Mouse (Mus musculus) left cerebral cortex, adult 9 months (tissue): ENCODE measurements around the gene Dhrs7b.
A peak's percentile ranks its signal among the peaks of the same experiment; 100 is the strongest.
"Not testable (repeated sequence)": the region's sequence is repeated elsewhere in the genome, so short reads cannot be mapped to it uniquely, and the experiment has no call there.

Experiments
- DNase-seq, 2 experiments: peaks; one replicate each; pipeline ENCODE4 v3.0.0; 2022; ENCODE audit warnings: low spot score in 2 of 2

Gene Dhrs7b

DNA sequence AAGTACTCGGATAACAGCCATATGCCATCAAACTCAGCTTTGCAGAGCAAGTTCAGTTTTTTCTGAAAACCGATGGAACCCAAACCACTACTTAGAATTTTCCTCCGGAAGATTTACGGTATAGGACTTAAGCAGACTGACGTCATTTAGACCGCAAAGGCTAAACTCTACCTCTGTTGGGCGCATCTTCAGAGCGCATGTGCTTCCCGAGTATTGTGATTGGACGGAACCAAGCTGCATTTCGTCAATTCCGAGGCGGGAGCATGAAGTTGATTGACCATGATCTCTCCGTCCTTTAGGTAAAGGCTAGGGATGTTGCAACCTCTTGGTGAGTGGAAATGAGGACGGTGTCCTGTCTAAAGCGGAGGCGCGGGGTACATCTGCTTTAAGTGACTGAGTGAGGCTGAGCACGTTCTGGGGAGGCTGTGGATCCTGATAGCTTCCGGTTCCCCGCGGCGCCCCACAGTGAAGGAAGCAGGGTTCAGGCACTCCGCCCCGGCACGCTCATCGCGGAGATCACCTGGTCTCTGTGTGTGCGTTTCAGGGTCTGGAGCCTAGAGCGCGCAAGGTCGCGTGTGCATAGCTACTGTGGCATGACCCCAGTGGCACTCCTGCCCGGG is at the start of gene Dhrs7b:
Dhrs7b (plus strand) TSS at position 199 of the 620 bp plus-strand sequence.
- DNase-seq: peak; percentile 86 to 94

- DNase-seq: no peak
These were observed 46.1 kb upstream of the Dhrs7b start for GRCm38 (mm10) chr11:60784179-60784922.

- no peak for DNase-seq
These were observed 42.8 kb upstream of the Dhrs7b start for GRCm38 (mm10) chr11:60787595-60787994.

- DNase-seq: no peak
These were observed 40.0 kb upstream of the Dhrs7b start for GRCm38 (mm10) chr11:60790472-60790871.

DNA sequence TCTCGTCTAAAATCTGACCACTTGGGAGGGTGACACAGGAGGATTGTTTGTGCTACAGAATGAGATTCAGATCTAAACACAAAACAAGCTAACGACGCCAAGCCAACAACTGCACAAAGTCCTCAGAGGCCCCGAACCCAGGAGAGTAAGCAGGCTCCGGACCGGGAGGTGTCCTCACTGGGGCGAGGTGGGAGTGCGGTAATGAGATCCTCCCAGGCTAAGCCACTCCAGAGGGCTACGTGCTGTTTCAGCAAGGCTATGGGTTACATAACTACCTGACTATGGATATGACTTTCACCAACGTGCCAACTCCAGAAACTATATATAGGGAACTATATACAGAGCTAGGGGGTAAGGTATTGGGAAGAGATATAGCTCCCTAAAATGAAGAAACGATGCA is 34.1 kb upstream of the Dhrs7b start:
- no peak for DNase-seq

DNA sequence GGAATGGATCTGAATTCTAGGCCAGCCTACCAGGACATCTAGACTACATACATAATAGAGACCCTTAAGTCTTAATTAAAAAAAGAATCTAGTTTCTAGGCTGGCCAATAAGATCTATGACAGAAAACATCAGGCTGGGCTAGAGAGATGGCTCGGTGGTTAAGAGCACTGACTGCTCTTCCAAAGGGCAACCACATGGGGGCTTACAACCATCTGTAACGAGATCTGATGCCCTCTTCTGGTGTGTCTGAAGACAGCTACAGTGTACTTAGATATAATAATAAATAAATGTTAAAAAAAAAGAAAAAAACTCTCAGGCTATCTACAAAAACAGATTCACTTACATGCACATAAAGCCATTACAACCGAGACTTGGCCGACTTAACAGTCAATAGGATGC is 30.5 kb upstream of the Dhrs7b start:
- no peak for DNase-seq

GRCm38 (mm10) chr11:60800892-60801291 is 29.5 kb upstream of the Dhrs7b start:
- DNase-seq: no peak

DNA sequence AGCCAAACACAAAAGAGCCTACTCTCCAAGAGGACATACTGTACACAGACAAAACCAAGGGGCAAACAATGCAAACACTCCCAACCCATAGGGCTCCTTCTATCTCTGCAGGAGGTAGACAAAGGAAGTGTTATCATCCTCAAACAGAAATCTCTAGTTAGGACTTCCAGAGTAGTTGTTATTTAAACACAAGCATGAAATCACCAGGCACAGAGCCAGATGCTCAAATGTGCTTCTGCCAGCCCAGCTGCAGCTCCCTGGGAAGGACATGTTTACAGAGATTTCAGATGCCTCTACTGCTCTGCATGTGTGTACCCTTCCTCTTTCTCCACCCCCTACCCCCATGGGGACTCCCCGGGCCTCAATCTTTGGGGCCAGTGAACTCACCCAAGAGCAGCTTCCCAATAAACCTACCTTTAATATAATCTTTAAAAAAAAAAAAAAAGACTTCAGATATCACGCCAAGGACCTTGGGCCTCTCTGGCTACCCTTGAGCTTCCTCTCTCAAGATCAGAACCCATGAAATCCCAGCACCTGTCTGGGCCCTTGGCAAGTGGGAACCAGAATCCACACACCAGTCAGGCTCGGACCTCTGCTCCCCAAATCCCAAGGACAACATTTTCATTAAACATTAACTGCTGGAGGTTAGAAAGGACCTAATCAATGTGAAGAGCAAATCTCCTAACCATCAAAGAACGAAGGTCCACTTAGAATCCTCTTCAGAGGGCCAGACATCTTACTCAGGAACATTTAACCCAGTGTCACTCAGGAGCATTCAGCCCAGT is 22.0 kb upstream of the Dhrs7b start:
- DNase-seq: peak in 1 of 2 experiments; percentile 51

- DNase-seq: no peak
These were observed 20.9 kb upstream of the Dhrs7b start for GRCm38 (mm10) chr11:60809546-60809945.

DNA sequence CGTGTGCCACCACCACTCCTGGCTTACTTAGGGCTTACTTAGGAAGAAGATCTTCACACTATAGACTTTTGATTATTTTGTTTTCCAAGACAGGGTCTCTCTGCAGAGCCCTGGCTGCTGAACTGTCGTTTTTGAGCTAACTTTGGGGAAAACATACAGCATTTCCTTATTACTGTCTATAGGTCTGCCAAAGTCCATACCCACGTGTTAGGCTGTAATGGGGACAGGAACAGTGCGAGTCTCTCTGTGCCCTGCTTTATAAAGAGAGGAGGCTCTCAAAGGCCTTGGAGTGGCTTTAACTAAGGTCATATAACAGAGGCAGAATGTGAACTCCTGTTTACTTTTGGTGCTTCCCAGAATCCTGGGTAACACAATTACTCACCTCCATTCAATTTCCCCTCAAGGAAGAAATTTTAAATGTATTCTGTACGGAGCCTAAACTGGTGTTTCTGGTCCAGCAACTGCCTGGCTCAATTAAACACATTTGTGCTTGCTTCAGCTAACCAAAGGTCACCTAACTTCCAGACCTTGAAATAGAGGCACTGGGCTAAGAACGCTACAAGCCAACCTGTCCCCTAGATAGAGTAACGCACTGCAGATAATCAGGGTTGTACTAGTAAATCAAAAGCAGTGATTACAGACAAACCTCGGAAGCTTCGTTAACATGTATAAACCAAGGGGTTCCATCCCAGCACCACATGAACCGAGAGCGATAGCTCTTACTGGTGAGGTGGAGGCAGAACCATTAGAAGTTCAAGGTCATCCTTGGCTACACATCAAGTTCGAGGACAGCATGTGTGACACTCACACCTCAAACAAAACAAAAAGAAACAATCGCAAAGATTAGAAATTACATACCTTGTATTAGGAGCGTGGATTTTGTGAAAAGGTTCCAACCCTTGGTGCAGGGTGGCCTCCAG is 20.1 kb upstream of the Dhrs7b start:
- no peak for DNase-seq

DNA sequence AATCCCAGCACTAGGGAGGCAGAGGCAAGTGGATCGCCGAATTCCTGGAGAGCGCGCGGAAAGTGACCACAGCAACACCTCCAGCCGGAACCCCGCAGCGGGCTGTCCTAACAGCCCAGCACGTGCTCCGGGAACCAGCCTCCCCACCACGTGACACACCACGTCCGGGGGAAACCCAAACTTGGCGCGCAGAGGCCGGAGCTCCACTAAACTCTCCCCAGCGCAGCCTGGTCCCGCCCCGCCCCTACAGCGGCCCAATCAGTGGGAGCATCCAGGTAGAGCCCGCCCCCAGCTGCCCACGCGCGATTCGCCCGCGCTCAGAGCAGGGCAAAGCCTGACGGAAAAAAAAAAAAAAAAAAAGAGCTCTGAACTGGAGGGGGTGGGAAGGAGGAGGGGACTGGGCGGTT is 19.4 kb upstream of the Dhrs7b start:
- peak; percentile 76 to 90 for DNase-seq

- not testable (repeated sequence) for DNase-seq
These were observed 18.8 kb upstream of the Dhrs7b start, which contains the start of gene Shmt1 for GRCm38 (mm10) chr11:60811618-60812017. Shmt1 (minus strand) TSS chr11:60811718.

DNA sequence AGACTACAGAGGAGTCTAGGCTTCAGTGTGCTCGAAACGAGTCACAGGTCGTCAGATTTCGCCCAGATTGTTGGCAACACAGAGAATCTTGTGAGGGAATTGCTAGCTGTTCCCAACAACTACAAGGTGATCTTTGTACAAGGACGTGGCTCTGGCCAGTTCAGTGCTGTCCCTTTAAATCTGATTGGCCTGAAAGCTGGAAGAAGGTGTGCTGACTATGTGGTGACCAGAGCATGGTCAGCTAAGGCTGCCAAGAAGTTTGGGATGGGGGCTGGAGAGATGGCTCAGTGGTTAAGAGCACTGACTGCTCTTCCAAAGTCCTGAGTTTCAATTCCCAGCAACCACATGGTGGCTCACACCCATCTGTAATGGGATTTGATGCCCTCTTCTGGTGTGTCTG is 14.0 kb upstream of the Dhrs7b start:
- no peak for DNase-seq

- no peak for DNase-seq
These were observed 6.7 kb upstream of the Dhrs7b start for GRCm38 (mm10) chr11:60823771-60824170.

- DNase-seq: no peak
These were observed 5.2 kb upstream of the Dhrs7b start for GRCm38 (mm10) chr11:60825191-60825590.

- DNase-seq: no peak
These were observed 3.7 kb upstream of the Dhrs7b start for GRCm38 (mm10) chr11:60826700-60827099.

DNA sequence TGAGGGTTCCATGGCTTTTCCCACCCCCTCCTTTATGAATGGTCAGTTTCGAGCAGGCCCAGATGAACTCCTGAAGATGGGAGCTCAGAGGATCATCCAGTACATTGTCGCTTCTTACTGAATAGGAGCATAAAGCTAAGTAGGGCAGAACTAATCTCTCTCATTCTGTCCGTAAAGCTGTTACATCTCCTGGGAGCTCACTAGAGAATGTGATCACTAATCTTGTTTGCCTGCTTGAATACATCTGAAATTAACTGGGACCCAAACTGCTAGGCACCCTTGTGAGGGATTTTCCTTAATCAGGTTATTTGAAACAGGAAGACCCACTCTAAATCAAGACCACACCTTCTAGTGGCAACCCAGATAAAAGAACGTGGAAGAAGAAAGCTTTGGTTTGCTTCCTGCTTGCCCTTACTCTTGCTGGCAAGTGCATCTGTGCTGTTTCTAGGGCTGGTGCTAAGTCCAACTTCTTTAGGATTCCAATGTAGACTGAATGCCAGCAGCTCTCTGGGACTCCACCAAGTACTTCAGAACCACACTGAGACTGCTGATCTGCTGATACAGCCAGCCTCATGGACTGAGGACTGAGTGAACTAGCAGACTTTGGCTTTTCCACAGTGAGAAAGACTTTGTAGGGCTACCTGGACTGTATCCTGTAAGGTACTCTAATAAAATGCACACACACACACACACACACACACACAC is 3.0 kb upstream of the Dhrs7b start:
- no peak for DNase-seq

DNA sequence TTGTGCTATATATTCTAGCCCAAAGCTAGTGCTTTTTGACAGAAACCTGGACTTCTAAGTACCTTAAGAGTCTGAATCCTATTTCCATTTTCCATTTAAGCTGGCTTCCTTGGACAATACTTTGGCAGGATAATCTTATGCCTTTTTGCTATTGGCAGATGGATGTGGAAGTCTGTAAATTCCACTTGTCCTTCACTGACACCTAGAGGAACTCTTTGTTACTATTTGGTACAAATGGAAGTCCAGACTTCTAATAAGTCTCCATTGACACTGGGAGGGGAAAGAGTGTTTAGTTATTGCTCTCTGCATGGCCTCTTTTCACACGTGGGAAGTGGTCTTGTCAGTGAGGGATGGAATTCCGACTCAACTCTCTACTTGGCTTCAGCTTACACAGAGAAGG is 1.5 kb upstream of the Dhrs7b start:
- no peak for DNase-seq

GRCm38 (mm10) chr11:60836897-60837296 is 6.5 kb downstream of the Dhrs7b start:
- no peak for DNase-seq

DNA sequence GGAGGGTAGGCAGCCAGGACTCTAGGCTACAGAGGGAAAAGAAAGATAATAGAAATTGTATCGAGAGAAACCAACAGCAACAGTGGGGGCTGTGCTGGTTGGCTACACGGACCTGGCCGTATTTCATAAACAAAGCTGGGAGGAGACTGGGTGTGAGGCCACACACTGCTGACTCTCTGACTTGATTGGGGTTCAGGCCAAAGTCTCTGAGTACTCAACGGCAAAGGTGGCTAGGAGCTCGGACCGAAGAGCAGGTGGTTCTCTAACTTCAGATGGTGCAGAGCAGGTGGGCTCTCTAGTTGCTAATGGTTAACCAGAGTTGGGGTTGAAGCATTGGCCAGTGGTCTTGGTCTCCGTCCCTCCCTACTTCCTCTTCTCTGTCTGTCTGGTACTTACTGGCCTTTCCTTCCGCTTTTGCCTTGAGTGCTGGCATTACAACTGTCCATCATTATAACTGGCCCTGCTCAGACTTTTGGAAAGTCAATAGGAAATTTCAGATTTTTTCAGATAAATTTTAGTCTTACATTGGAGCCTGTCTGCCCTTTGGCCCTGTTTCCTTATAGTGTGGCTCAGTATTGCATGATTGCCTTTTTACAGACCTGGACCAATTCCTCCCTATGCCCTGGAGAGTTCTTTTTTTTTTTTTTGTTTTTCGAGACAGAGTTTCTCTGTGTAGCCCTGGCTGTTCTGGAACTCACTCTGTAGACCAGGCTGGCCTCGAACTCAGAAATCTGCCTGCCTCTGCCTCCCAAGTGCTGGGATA is 7.4 kb downstream of the Dhrs7b start:
- no peak for DNase-seq
